Mouse (Mus musculus): ENCODE measurements at regions not wholly inside any gene's neighbourhood (a gene's known extent, or its start where the extent isn't known, plus 50 kb on each side); places are given as distances from the start of the nearest gene placed in this dataset.

GRCm38 (mm10) chr6:39283761-39284415 lies 77.3 kb upstream of the Kdm7a start:
- peak; percentile 64 to 74 for DNase-seq

DNA sequence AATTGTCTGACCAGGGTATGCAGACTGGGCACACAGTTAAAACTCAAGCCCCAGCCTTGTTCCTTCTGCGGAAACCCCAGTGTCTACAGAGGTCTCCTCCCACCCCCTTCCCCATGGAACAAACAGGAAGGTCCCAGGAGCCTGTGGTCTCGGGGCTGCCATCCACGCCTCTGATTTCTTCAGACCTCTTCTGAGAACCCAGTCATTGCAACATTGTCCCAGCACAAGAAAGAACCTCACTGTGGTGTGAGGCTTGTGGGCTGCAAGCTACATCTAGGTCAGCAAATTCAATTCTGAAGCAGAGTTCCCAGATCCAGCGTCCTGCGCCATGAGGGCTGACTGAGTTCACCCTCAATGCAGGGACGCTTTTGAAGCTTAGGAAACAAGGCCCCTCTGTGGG lies 71.7 kb upstream of the Kdm7a start:
- DNase-seq: no peak

GRCm38 (mm10) chr6:39274774-39275502 lies 68.3 kb upstream of the Kdm7a start:
- no peak for DNase-seq

DNA sequence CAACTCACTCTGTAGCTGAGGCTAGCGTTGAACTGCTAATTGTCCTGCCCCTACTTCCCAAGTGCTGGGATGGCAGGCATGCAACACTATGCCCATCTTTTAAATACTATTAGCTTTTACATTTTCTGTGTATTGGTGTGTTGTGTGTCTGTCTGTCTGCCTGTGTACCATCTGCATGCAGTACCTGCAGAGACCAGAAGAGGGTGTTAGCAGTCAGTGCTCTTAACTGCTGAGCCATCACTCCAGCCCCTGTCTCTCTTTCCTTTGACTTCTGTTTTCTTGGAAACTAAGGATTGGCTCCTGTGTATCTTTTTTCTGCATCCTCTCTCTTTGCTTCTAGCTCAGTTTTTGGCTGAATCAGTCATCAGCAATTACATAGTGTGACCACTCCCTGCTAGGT lies 66.8 kb upstream of the Kdm7a start:
- DNase-seq: no peak

DNA sequence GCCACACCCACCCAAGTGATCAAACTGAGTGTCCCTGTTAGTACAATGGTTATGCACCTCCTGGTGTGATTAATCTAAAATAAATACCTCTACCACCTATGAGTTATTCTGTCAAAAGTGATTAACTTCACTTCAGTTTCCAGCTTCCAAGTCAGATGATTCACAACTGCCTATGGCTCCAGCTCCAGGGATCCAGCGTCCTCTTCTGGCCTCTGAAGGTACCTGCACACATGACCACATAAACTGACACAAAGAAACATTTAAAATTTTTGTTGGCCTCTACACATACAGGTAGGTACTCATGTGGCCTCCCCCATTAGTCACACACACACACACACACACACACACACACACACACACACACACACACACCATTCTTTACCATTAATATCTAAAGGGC lies 63.9 kb upstream of the Kdm7a start:
- DNase-seq: no peak

DNA sequence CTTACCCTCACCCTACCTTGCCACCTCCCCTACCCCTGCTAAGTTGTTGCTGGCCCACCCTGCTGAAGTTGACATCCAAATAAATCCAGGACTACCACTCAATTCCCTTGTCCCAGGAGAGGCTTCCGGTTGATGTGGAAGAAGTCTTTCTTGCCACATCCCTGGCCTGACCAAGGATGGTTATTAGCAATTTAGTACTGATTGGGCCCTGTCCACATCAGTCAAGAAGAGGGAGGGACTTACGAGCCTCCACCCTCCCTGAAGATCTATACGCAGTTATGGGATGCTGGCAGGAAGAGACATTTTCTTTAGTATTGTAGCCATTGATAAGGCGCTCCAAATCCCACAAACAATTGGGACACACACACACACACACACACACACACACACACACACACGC lies 63.1 kb upstream of the Kdm7a start:
- DNase-seq: no peak

- DNase-seq: no peak
Measured at GRCm38 (mm10) chr6:39268647-39269428, 62.2 kb upstream of the Kdm7a start.

GRCm38 (mm10) chr6:39264722-39265121 lies 58.1 kb upstream of the Kdm7a start:
- peak; percentile 78 to 88 for DNase-seq

- DNase-seq: no peak
Measured at GRCm38 (mm10) chr6:39263615-39264014, 57.0 kb upstream of the Kdm7a start.

DNA sequence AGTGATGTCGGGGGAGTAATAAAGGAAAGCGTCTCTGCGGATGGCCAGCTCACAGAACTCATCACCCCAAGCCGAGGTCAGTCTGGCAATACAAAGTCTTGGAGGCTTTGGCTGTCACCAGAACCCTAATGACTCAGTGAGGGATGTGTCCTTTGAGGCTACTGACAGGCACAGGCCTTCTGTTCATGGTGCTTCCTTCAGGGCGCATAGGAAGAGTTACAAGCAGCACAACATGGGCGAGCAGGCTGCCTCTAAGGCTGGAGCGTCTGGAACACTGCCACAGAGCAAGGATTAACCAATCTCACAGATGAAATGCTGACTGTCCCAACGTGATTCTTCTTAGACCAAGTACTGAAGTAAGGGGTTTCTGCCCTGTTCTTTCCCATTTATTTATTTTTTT lies 55.4 kb upstream of the Kdm7a start:
- DNase-seq: no peak

DNA sequence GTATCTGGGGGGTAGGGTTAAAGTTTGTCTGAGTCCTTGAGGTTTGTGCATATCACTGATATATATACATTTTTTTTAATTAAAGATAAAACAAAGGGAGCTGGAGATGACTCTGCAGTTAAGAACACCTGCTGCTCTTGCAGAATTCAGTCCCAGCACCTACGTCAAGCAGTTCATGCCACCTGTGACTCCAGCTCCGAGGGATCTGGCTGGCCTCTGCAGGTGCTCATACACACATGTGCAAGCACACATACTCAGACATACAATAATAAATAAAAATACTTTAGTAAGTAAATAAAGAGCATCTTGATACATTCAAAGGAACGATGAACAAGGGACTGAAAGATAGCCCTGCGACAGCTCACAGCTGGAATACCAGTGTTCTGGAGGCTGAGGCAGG lies 53.9 kb upstream of the Kdm7a start:
- DNase-seq: no peak

- no peak for DNase-seq
Measured at GRCm38 (mm10) chr6:39259129-39259528, 52.5 kb upstream of the Kdm7a start.

DNA sequence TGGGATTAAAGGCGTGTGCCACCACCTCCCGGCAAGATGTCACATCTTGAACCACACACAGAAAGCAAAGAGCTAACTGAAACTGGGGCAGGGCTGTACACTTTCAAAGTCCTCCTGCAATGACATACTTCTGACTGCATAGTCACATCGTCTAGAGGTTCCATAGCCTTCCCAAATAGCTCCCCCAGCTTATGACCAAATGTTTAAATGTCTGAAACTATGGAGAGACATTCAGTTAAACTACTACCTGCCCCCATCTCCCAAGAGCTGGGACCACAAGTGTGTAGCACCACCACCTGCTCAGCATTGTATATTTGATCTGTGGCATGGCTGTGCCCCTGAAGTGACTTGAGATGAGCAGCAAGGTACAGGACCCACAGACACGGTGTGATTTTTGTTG lies 52.1 kb upstream of the Kdm7a start:
- no peak for DNase-seq

DNA sequence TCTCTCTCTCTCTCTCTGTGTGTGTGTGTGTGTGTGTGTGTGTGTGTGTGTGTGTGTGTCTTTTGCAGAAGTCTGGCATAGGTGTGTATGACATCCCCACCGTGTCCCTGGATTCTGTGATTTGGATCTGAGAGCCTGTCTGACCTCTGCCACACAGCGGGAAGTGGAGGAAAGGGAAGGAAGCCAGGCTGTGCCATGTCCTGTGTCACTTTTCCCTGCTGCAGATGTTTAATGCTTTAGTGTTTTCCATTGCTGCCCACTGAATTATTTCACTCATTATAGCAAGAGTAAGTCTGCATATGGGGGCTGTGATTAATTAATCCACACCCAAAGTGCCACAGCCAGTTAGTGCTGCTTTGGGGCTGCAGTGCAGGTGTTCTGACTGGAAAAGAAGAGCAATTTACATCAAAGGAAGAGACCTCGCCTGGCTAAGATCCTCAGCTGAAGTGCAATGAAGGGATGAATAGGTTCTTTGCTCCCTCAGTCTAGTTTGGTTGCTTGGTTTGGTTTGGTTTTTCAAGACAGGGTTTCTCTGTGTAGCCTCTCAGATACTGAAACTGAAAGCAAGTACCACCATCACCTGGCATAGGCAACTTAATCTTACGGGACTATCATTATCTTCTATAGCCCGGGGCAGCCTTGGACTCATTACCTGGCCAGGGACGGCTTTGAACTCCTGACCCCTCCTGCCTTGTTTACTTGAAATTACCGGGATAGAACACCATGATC lies 51.2 kb upstream of the Kdm7a start:
- DNase-seq: no peak

- DNase-seq: peak; percentile 37 to 55
Measured at GRCm38 (mm10) chr6:39257111-39257571, 50.6 kb upstream of the Kdm7a start.

GRCm38 (mm10) chr6:39256304-39257103 lies 49.9 kb upstream of the Kdm7a start:
- peak; percentile 61 to 80 for DNase-seq
